Mouse (Mus musculus): ENCODE data around the gene Maob. TPM values are rescaled to one million over a fixed set of nuclear protein-coding genes. Genes with fewer than 3 reads are reported as not detected.

Maob gene
- polyA plus RNA-seq, 1 experiment from 2014 or later, result 13.7 TPM

DNA sequence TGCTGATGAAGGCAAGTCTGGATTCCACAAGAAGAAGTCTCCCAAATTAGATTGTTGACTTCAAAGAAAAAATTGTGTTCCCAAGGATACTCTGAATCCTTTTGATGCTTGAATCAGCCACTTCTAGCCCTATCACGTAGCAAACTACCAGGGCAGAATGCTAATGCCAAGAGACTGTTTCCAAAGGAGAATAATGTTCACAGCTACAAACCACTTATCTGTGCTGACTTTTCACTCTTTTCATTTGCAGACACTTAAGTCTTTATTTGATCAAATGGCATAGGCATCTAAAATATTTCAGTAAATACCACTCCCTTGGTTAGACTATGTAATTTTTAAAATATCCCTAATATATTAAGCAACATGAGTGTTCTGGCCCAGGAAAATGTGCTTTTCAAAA lies 68.2 kb downstream of the Maob start:
- Histone ChIP-seq H3K27me3 (no peaks in the 10 kb centered on the region), H3K4me1 (no peaks in the 10 kb centered on the region), H3K36me3 (no peaks in the 10 kb centered on the region), H3K9ac (no peak overlapping the region), H3K4me3 (no peak overlapping the region), H3K9me3 (no peaks in the 10 kb centered on the region), H3K27ac (no peak overlapping the region), H3K4me2 (replicated peaks) (no peak overlapping the region)
- ATAC-seq (ENCODE audit: insufficient number of reproducible peaks, insufficient read depth, low FRiP score, low TSS enrichment), result no peak
- WGBS, result 79% methylated on average over 1 of the region's 1 CpGs

DNA sequence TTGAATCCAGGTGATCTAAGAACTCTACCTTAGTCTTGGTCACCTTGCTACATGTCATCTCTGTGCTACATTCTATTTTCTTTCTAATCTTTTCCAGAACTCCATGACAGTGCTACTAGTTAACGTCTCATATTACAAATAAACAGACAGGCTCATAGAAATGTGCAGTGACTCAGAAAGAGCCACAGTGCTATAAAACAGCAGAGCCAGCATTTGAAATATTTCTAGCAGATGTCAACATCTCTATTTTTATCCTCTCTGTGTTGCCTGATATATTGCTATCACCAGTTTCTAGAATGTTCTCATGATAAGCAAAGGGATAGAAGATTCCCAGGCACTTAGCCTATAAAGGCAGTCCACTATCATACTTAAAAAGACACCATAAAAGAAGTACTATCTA lies 103.1 kb downstream of the Maob start:
- no peak for ATAC-seq (ENCODE audit: insufficient number of reproducible peaks, insufficient read depth, low FRiP score, low TSS enrichment)
- no peak overlapping the region for H3K27ac ChIP-seq
- H3K27me3 ChIP-seq, result no peaks in the 10 kb centered on the region
- 60% methylated on average over 1 of the region's 1 CpGs for WGBS
- no peaks in the 10 kb centered on the region for H3K9me3 ChIP-seq
- no peak overlapping the region for H3K4me3 ChIP-seq
- H3K4me2 ChIP-seq (replicated peaks), result no peak overlapping the region
- H3K4me1 ChIP-seq, result no peaks in the 10 kb centered on the region
- no peaks in the 10 kb centered on the region for H3K36me3 ChIP-seq
- H3K9ac ChIP-seq, result no peak overlapping the region

DNA sequence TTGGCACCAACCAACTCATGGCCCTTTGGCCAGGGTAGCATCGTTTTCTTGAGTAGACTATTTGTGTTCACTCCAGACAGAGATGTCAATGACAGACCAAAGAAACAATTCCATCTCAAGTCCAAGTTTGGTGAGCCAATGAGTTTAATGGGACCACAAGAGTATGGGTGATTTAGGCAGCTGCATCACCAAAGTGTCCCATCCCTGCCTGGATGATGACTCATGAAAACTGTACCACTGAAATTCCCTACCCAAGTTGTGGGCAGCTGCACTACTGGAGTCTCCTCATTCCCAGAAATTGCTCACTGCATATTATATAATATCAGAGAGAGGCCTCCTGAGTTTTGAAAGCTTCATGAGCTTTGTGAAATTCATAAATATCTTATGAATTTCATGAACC lies 111.1 kb downstream of the Maob start:
- H3K9ac ChIP-seq, result no peak overlapping the region
- 73% methylated on average over 1 of the region's 1 CpGs for WGBS
- no peak overlapping the region for H3K27ac ChIP-seq
- no peaks in the 10 kb centered on the region for H3K36me3 ChIP-seq
- ATAC-seq (ENCODE audit: insufficient number of reproducible peaks, insufficient read depth, low FRiP score, low TSS enrichment), result no peak
- no peak overlapping the region for H3K4me3 ChIP-seq
- no peak overlapping the region for H3K4me2 ChIP-seq (replicated peaks)
- H3K4me1 ChIP-seq, result no peaks in the 10 kb centered on the region
- no peaks in the 10 kb centered on the region for H3K9me3 ChIP-seq
- H3K27me3 ChIP-seq, result no peaks in the 10 kb centered on the region

Other genes with a start within 250 kb of the Maob start
- gene Maoa, start 197.7 kb downstream of the Maob start, polyA plus RNA-seq (2016; fragmentation: Nextera tagmentation; extraction: Ambion mirVana), result 15.7 and 17.7 TPM in 2 replicates
- 1.9 and 2.1 TPM in 2 replicates for gene Ndp, start 94.4 kb upstream of the Maob start, polyA plus RNA-seq (2016; fragmentation: Nextera tagmentation; extraction: Ambion mirVana)